Mouse (Mus musculus) stomach, embryonic 14.5 days (tissue): ENCODE results near the gene Homer3. TPM values are rescaled to one million over a fixed set of nuclear protein-coding genes. Genes with fewer than 3 reads are reported as not detected.

ENCODE experiments used
- ATAC-seq: fragments of 200-750 bp; cut with Nextera tagmentation; 2 replicates; pipeline ENCODE4 v1.8.0; 2017; ENCODE audit warnings: low read depth, moderate TSS enrichment; ENCODE audit not compliant: insufficient number of reproducible peaks, insufficient read depth, low FRiP score
- H3K27ac ChIP-seq: fragments of 300-500 bp; sonication (generic); 2 replicates; pipeline ENCODE4 v1.5.1; 2014; ENCODE audit warnings: mild to moderate bottlenecking, low read length, moderate library complexity, mixed read lengths
- H3K27me3 ChIP-seq: fragments of 300-500 bp; sonication (generic); 2 replicates; pipeline ENCODE4 v1.6.1; 2014; ENCODE audit warnings: low read length, control low read depth, mixed read lengths; ENCODE audit not compliant: control insufficient read depth, insufficient read depth
- H3K36me3 ChIP-seq: fragments of 300-500 bp; sonication (generic); 2 replicates; pipeline ENCODE4 v1.6.1; 2014; ENCODE audit warnings: mild to moderate bottlenecking, control low read depth, low read length, moderate library complexity, mixed read lengths; ENCODE audit not compliant: control insufficient read depth, insufficient read depth
- H3K4me1 ChIP-seq: fragments of 300-500 bp; sonication (generic); 2 replicates; pipeline ENCODE4 v1.6.1; 2014; ENCODE audit warnings: low read length, control low read depth, mixed read lengths; ENCODE audit not compliant: control insufficient read depth, insufficient read depth
- H3K4me2 ChIP-seq: fragments of 300-500 bp; sonication (generic); replicated peaks from 2 replicates; pipeline ENCODE4 v1.6.1; 2014; ENCODE audit warnings: low read depth, low read length, control low read depth
- H3K4me3 ChIP-seq: fragments of 300-500 bp; sonication (generic); 2 replicates; pipeline ENCODE4 v1.5.1; 2014; ENCODE audit warnings: low read depth, low read length, control low read depth
- H3K9ac ChIP-seq: fragments of 300-500 bp; sonication (generic); replicated peaks from 2 replicates; pipeline ENCODE4 v1.6.1; 2014; ENCODE audit warnings: low read depth, mild to moderate bottlenecking, control low read depth, low read length, moderate library complexity, mixed read lengths
- H3K9me3 ChIP-seq: fragments of 300-500 bp; sonication (generic); 2 replicates; pipeline ENCODE4 v1.6.1; 2016; ENCODE audit warnings: low read depth, low read length, control low read depth; ENCODE audit not compliant: control insufficient read depth
- WGBS: fragments of 180-500 bp; shearing (Covaris S2); extraction: QIAGEN DNeasy Blood & Tissue Kit; methylation state at CpG from one replicate; pipeline ENCODE4 v1.1.7; 2014; 5-methylcytosine and 5-hydroxymethylcytosine counted together
- polyA plus RNA-seq: library from polyadenylated mRNA; unstranded; fragments of >200 nt; fragmentation: Nextera tagmentation; extraction: Ambion mirVana; gene quantifications from 2 replicates; pipeline ENCODE4 v1.2.1, GENCODE M21; 2014

Homer3 gene
- polyA plus RNA-seq, 1 experiment from 2014 or later: 33.7 TPM

DNA sequence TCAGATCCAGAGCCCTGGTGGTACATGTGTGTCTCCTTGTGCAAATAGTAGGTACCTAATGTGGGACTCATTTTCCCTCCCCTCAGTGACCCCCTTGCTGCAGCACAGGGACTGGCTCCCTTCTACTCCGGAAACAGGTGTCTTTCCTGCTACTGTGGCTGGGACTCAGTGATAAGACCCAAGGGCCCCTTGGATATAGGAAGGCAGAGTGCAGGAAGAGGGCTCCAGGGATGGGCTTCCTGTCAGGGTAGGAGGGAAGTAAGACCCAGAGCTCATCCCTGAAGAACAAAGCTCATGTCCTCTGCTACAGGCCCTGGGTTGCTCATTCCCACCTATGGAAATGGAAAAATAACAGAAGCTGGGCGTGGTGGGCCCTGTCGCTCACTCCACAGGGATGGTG lies 6.2 kb upstream of the Homer3 start:
- no peaks in the 10 kb centered on the region for H3K9me3 ChIP-seq
- 75% methylated on average over 3 of the region's 3 CpGs for WGBS
- H3K27ac ChIP-seq: no peak overlapping the region
- no peak for ATAC-seq
- H3K4me3 ChIP-seq: no peak overlapping the region
- no peaks in the 10 kb centered on the region for H3K36me3 ChIP-seq
- H3K27me3 ChIP-seq: no peaks in the 10 kb centered on the region
- H3K4me1 ChIP-seq: no peaks in the 10 kb centered on the region
- no peak overlapping the region for H3K4me2 ChIP-seq
- no peak overlapping the region for H3K9ac ChIP-seq

DNA sequence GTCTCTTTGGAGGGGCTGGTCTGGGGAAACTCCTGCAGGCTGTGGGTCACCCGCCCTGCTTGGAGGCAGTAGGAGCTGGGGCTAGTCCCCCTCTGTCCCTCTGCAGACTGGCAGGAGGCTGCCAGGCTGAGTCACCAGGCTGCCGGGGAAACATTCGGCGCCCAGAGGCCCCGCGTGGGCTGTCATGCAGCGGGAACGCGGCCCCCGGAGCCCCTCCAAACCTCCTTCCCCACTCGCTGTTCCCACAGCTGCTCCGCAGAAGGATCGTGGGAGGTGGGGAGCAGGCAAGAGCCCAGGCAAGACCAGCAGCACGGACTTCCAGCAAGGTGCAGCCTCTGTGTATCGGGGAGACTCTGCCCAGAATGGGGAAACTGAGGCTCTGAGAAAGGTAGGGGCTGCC lies 4.5 kb upstream of the Homer3 start:
- H3K9me3 ChIP-seq: no peaks in the 10 kb centered on the region
- WGBS: 61% methylated on average over 15 of the region's 15 CpGs
- ATAC-seq: no peak
- no peak overlapping the region for H3K4me2 ChIP-seq
- no peaks in the 10 kb centered on the region for H3K27me3 ChIP-seq
- 0 out of 2 replicates have a peak, but pooled peaks cover 8% of the 10 kb centered on the region for H3K4me1 ChIP-seq
- H3K4me3 ChIP-seq: no peak overlapping the region
- H3K27ac ChIP-seq: no peak overlapping the region
- no peaks in the 10 kb centered on the region for H3K36me3 ChIP-seq
- no peak overlapping the region for H3K9ac ChIP-seq

DNA sequence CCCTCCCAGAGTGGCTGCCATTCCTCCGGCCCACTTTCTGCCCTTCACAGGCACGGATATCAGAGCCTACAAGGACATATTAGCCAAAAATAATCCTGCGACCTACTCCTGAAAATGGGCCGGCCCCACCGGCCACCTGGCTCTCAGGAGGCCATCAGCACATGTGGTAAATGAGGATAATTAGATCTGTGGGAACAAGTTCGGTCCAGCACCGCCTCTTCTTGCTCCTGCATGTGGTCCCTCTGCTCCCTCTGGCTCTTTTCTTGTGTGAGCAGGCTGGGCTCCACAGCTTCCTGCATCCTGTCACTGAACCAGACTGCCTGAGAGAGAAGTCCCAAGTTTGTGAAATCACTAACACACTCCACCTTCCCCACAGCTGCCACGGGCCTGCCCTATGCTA lies 3.4 kb upstream of the Homer3 start:
- WGBS: 64% methylated on average over 8 of the region's 8 CpGs
- Histone ChIP-seq H3K27me3 (no peaks in the 10 kb centered on the region), H3K9me3 (no peaks in the 10 kb centered on the region), H3K27ac (no peak overlapping the region), H3K4me2 (no peak overlapping the region), H3K9ac (no peak overlapping the region), H3K4me1 (peaks cover 9% of the 10 kb centered on the region; the same call in 1 of the 2 replicates), H3K4me3 (no peak overlapping the region), H3K36me3 (no peaks in the 10 kb centered on the region)
- ATAC-seq: no peak

DNA sequence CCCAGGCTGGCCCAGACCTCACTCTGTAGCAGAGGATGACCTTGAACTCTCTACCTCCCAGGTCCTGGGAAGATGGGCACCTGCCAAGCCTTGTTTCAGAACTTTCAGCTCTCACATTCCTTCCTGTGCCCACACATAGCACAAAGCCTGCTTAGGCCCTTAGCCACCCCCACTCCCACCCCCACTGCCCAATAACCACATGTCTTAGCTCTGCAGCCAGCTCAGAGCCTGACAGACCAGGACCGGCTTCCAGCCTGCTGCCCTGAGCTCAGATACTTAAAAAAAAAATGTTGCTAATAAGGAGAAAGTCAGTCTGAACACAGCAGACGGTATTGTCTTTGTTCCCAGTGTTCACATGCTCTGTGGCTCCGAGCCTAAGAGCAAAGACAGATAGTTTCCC lies 1.6 kb upstream of the Homer3 start:
- Histone ChIP-seq H3K9me3 (no peaks in the 10 kb centered on the region), H3K9ac (no peak overlapping the region), H3K27me3 (no peaks in the 10 kb centered on the region), H3K36me3 (peaks cover 14% of the 10 kb centered on the region), H3K4me3 (no peak overlapping the region), H3K27ac (no peak overlapping the region), H3K4me1 (peaks cover 13% of the 10 kb centered on the region; the same call in 1 of the 2 replicates), H3K4me2 (no peak overlapping the region)
- no peak for ATAC-seq
- WGBS: 26% methylated on average over 3 of the region's 3 CpGs

DNA sequence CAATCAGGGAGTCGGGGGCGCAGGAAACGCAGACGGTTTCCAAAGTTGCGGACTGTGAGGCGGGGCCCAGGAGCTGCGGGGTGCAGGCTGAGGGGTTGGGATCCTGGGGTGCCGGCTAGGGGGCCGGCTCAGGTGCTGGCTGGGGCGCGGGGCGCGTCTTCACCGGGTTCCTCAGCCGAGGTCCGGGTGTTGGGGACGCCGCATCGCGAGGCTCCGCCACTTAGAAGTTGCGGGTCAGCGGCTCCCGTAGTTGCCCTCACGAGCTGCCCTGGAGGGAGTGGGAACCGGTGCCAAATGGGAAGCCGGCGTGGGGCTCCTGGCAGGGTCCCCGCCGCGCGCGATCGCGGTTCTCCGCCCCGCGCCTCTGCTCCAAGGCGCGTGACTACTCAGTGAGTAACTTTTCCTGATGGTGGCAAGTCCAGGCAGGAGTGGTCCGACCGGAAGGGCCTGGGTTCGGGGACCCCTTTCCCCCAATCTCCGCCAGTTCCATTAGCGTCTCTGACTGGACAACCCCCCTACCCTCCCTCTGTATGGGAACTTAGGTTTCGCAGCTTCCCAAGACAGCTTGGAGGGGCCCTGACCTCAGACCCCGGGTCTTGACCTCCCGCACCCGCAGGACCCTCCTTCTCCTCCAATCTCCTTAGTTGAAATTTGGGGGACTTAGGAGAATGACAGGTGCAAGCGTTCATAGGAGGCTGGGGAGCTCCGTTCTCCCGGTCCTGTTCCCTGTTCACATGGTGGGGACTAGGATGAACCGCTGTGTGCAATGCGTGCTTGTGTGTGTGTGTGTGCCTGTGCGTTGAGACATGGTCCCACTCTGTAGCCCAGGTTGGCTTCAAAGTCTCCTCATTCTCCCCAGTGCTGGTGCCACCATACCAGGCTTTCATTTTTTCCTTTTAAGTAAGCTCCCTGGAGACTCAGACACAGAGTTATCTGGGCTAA lies 780 bp downstream of the Homer3 start:
- WGBS: under 1% methylated on average over 54 of the region's 55 CpGs
- Histone ChIP-seq H3K9ac (peak overlapping the region; percentile 91), H3K4me1 (peaks cover 13% of the 10 kb centered on the region; the same call in 1 of the 2 replicates), H3K36me3 (peaks cover 33% of the 10 kb centered on the region), H3K4me2 (peak overlapping the region; percentile 86), H3K27me3 (no peaks in the 10 kb centered on the region), H3K27ac (peak overlapping the region; percentile 69), H3K4me3 (peak overlapping the region; percentile 74), H3K9me3 (no peaks in the 10 kb centered on the region)
- peak; percentile 47 for ATAC-seq

DNA sequence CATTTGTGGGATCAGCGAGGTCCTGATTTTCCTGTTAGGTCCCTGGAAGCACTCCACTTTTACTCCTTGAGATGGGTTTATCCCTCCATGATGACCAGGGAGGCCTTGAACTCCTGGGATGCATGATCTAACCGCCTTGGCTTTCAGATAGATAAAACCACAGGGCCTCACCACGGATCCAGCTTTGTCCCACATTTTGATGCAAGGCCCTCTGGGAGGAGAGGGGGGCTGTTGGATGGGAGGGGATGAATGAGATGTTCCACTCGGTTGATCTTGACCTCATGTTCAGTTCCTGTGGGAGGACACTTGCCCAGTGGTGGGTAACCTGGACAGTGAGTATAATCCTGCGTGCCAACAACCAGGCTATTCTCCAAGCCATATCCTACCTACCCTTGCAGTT lies 1.8 kb downstream of the Homer3 start:
- H3K36me3 ChIP-seq: peaks cover 40% of the 10 kb centered on the region

DNA sequence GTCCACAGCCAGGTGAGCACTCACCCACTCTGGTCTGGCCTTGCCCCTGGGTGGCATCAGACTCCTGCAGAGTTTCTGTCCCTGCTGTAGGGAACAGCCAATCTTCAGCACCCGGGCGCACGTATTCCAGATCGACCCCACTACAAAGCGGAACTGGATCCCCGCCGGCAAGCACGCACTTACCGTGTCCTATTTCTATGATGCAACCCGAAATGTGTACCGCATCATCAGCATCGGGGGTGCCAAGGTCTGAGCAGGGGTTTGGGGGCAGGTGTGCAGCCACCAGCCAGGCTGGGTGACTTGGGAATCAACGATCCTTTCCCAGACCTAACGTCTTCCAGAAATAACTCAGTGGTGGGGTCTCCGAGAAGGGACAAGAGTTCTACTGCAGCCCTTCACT lies 2.7 kb downstream of the Homer3 start:
- Histone ChIP-seq H3K4me3 (no peak overlapping the region), H3K4me1 (peaks cover 13% of the 10 kb centered on the region; the same call in 1 of the 2 replicates), H3K9ac (no peak overlapping the region), H3K27me3 (no peaks in the 10 kb centered on the region), H3K27ac (no peak overlapping the region), H3K4me2 (no peak overlapping the region), H3K9me3 (no peaks in the 10 kb centered on the region), H3K36me3 (peaks cover 49% of the 10 kb centered on the region)
- ATAC-seq: no peak
- WGBS: 96% methylated on average over 15 of the region's 15 CpGs

More for the DNA sequence above, 1.8 kb downstream of the Homer3 start:
- Histone ChIP-seq H3K27me3 (no peaks in the 10 kb centered on the region), H3K9me3 (no peaks in the 10 kb centered on the region), H3K4me3 (no peak overlapping the region), H3K4me1 (peaks cover 13% of the 10 kb centered on the region; the same call in 1 of the 2 replicates), H3K4me2 (0 out of 2 replicates have a peak overlapping the region, but pooled peaks have one; percentile 1), H3K9ac (no peak overlapping the region), H3K27ac (no peak overlapping the region)
- no peak for ATAC-seq
- WGBS: 80% methylated on average over 5 of the region's 5 CpGs

DNA sequence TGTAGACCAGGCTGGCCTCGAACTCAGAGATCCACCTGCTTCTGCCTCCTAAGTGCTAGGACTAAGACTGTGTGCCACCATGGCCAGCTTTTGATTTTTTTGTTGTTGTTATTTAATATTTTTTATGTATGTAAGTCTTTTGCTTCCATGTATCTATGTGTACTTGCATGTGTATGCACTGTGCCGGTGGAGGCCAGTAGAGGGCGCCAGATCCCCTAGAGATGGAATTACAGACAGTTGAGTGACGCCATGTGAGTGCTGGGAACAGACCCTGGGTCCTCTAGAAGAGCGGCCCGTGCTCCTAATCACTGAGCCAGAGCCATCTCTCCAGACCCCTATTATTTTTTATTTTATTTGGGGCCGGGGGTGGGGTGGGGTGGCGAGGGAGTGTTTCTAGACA lies 4.1 kb downstream of the Homer3 start:
- Histone ChIP-seq H3K4me1 (peaks cover 12% of the 10 kb centered on the region; the same call in 1 of the 2 replicates), H3K9ac (no peak overlapping the region), H3K9me3 (no peaks in the 10 kb centered on the region), H3K27ac (no peak overlapping the region), H3K4me3 (no peak overlapping the region), H3K36me3 (peaks cover 63% of the 10 kb centered on the region), H3K27me3 (no peaks in the 10 kb centered on the region), H3K4me2 (no peak overlapping the region)
- ATAC-seq: no peak
- WGBS: 89% methylated on average over 8 of the region's 8 CpGs
